Mouse (Mus musculus) CD8-positive naive resting alpha-beta T cell, adult 2 months (primary cell): ENCODE results near the gene Bcas3.

Source experiments
- DNase-seq, 2 experiments: peaks; one replicate each; pipeline ENCODE4 v3.0.0; 2022; ENCODE audit warnings: low read depth in 2 of 2, low spot score in 2 of 2

Bcas3 gene

DNA sequence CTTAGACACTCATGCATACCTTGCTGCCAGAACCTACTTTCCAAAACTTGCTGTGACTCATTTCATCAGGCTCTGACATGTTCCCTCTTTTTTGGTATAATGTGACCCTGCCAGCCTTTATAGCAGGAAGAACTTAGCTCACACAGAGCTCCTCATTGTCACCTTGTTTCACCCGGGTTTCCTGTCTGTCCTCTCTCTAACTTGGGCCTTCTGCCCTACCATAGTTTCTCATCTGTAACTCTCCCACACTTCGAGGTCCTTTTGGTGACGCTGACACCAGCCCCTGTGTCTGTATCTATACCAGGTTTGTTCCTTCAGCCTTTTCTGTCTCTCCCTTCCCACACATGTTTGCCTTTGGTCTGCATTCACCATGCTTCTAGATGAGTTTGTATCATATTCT, 295.9 kb downstream of the Bcas3 start:
- DNase-seq: no peak

DNA sequence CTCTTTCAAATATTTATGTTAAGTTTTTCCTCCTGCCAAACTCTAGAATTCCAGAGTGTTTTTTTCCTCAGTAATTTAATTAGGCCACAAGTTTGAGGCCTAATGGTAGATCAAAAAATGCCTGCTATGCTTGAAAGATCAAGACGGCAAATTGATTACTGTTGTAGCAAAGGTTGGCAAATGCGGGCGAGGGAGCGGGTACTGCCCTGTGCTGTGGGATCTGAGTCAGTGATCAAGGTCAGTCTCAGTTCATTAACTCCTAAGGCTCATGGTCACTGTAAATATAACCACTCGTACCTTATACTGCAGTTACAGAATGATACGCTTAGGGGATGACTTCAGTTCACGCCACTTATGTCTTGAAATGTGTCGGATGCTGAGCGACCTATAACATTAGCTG, 296.4 kb downstream of the Bcas3 start:
- no peak for DNase-seq

DNA sequence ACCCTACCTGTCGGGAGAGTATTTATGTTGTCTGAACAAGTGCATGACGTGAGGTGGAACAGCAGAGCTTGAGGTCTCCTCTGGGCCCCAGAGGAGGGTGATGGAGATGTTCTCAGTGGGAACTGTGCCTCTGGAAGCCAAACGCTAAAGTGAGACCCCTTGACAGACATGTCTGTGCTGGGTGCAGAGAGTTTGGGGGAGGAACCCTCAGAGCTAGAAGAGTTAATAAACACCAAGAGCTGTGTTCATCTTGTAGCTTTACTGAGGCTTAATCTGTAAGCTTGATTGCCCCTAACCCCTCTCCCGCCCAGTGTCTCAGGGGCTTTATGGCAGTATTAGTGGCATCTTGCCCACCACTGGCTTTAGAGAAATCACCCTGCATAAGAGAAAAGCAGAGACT, 304.5 kb downstream of the Bcas3 start:
- DNase-seq: no peak

DNA sequence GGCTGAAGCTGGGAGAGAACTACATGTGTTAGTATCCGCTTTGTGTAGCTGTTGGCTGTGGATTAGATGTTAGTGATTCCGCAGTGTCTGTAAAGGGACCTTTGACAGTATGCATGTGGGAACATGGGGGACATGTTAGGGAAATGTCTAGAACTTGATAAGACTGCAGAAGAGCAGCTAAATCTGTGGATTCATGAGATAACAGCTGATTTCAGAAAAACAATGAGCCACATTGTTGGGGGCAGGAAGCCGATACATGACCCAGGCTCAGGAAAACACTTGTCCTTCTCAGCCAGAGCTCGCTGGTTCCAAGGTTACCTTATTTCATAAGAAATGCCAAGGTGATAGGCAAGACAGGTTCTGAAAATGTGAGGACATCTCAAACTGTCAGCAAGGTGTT, 307.3 kb downstream of the Bcas3 start:
- no peak for DNase-seq

DNA sequence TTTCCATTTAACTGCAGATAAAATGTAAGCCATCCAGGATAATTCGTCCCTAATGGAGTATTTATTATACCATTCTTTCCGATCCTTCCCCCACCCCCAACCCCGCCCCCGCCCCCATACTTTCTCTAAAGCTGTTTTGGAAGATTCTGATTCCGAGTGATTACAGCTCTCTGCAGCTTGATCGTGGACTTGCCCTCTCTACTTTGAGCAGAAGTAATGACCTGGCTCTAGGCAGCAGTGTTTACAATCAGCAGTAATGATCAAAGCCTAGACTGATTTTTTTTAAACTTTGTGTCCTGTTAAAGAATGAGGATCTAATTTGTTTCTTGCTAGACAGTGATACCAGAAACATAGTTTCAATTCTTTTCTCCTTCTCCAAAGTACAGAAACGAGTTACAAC, 314.2 kb downstream of the Bcas3 start:
- DNase-seq: no peak

DNA sequence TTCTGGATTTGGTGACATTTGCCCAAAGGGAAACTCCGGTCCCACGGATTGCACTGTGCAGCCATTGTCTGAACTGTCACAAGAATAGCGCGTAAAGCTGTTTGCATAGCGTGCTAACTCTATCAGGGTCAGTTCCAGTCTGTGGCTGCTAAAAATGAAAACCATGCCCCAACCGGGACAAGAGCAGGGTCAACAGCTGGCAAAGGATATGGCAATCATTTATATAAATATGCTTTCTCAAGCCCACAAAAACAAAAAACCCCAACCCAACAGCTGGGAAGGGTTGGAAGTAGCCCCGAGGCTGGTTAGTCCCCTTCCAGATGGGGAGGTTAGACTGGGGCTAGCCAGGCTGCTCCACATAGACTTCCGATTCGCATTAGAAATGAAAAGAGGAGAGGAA, 314.8 kb downstream of the Bcas3 start:
- DNase-seq: no peak

DNA sequence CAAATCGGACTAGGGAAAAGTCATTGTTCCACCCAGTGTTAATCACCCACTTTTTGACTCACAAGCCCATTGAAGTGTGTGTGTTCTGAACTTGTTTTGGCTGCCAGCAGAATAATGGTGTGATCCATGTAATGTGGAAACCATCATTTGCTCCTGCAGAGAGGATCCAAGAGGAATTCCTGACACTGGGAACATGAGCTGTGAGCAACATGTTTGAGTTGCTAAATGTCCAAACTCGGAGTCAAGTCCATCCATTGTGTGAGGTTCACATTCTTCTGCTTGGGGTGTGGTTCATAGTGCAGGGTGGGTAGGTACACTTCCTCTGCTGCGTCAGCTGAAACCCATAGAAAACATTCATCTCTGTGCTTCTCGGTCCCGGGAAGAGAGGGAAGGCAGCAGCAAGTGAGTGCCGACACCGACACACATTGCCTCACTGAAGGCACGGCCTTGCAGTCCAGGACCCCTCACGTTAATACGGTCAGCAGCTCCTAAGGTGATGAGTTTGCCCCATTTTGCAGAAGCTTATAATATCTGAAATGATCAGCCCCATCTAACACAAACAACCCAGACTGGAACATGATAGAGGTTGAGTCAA, 320.0 kb downstream of the Bcas3 start:
- DNase-seq: no peak

DNA sequence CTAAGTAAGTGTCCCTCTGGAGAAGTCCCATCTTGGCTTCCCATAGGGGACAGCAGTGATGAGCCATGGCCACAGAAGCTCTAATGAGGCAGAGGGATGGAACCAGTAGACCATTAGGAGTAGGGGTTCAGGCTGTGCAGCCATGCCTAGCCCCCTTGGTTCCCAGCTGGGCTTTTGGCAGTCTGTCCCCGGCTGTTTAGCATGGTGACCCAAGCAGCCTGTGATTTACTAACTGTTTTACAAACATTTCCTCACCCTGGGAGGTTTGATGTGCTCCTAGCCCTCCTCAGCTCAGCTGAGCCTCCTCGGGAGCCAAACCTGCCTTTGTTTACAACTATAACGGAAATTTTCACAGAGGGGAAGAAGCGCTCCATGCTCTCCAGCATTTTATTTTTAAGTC, 322.3 kb downstream of the Bcas3 start:
- no peak for DNase-seq

DNA sequence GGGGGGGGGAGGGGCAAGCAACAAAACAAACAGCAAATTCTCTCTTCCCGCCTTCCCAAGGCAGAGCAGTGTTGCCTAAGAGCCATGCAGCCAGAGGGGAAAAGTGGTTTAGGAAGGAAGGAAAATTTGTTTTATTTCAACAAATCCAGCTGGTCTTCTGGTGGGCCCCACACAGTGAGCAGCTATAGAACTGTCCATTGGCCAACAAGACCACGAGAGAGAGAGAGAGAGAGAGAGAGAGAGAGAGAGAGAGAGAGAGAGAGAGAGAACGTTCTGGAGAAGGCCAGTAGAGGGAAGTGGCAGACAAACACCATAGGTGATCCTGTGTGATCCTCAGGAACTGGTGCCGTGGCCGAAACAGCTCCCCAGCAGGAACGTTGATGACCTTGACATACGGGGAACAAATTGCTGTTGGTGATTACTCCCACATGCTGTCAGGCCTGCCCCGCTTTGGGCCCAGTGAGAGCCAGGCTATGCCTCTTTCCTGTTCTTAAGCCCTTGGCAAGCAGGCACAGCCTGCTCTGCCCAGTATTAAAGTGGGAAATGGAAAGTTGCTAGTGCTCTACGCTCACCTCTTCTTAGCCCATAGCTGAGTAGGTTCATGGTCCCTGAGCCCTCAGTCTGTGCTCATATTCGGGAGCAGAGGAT, 323.5 kb downstream of the Bcas3 start:
- DNase-seq: no peak

DNA sequence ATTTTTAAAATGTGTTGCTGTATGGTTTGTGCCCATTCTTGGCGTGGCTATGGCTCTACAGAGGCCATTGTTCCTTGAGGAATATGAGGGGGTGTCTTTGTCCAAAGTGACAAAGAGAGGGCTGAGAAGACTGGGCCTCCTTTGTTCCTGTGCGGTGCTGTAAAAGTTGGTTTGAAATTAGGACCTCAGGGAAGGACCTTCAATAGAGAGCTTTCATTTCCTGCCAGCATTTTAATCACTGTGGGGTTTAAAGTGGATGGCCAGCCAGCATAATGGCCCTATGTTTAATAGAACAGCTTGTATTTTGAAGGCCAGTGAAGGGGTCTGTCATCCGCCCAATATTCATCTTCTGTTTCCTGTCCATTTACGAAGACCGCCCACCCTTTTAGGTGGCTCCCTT, 325.7 kb downstream of the Bcas3 start:
- DNase-seq: no peak

DNA sequence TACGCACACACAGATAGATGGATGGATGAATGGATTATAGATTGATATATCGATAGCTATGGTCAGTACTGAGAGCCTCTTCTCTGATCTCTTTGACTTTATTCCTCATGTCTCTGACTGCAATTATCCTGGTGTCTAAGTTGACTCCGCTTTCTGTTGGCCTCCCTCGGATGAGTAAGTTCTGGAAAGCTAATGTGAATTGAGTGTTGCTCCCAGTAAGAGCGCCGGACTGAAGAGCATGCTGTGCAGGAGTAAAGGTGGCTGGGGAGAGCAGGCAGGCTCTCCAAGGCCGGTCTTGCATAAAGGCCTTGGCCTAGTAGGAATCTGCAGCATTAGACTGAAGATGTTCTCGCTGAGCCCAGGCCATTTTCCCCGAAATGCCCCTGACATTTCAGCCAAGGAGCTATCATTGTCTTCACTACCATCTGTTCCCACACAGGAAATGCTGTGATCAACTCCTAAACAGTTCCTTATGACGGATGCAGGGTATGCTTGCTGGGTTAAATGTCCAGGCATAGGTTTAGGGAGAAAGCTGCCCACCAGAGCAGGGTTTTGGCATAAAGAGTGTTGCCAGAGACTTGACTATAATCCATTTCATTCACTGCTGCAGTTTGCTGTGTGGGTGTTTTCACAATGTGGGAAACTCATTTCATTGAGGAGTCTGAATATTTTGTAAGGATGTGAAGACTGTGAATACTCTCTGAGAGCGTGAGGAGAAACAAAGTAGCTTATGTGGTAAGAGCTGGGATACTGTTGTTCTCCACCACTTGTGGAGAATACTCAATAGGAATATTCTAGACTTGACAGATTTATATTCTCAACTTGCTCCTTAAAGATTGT, 328.8 kb downstream of the Bcas3 start:
- no peak for DNase-seq

DNA sequence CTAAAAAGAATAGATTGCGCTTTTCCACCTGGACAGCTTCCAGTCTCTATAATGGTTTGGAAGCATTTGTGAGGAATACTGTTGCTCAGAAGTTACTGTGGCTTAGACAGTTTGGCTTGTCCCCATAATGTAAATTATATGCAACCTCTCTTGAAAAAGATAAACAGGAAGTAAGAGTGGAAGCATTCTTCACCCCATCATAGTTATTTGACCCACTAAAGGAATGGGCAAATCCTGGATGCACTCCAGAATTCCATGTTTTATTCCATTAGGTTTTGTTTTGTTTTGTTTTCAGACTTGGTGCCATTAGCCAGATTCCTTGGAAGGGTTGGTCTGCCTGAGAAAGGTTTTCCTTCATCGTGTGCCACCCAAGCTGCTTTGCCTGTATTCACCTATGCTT, 332.0 kb downstream of the Bcas3 start:
- DNase-seq: no peak

DNA sequence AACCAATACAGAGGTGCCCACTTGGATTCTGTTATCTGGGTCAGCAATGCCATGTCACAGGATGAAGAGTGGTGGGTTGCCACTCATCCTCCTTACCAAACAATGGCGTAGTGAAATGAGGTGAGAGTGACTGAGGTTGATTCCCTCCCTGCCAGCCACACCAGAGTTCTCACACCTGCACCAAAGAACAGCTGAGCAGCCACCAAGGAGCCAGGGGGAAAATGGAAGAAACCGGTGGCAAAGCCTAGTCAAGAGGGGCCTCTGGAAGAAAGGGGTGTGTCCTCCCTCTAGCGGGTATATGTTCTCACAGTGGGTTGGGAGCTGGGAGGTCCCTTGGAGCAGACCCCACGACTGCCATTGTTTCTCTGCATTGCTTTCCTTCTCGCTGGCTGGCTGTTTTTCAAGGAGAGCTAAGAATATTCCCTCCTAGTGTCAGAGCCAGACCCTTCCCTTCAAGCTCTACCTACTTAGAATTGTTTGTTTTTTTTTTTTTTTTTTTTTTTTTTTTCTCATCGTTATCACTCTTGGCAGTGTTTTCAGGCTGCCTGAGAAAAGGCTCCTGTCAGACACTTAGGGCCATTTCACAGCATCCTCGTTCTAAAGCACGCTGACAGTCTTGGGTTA, 335.0 kb downstream of the Bcas3 start:
- DNase-seq: no peak

DNA sequence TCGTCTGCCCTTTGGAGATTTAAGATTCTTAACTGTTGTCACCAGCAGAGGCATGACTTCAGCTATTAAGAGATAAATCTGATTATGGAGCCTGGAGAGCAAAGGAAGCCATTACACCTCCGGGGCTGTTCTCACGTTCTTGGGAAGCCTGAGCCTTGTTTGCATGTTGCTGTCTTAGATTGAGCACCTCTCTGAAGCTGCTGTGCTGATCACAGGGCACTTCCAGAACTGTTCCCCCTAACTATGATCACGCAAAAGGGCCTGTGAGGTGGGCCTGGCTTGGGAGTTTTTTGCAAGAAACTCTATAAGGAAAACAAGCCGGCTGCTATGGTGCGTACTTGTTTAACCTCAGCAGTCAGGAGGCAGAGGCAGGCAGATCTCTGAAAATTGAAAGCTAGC, 335.5 kb downstream of the Bcas3 start:
- DNase-seq: no peak

DNA sequence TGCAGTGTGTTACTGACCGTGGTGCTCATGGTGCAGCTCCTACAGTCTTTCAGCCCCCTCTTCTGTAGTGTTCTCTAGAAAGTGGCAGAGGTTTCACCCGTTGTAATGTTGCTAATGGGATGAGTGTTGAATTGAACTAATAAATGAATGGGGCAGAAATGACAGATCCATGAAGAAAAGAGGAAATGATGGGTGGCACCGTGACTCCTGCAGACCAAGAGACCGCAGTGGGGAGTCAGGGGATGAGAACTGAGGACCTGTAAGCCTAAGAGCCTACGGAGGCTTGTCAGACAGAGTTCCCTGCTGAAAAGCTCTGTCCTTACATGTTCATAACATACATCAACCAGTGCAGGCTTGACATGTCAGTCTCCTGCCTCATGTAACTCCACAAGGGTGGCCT, 336.3 kb downstream of the Bcas3 start:
- no peak for DNase-seq

DNA sequence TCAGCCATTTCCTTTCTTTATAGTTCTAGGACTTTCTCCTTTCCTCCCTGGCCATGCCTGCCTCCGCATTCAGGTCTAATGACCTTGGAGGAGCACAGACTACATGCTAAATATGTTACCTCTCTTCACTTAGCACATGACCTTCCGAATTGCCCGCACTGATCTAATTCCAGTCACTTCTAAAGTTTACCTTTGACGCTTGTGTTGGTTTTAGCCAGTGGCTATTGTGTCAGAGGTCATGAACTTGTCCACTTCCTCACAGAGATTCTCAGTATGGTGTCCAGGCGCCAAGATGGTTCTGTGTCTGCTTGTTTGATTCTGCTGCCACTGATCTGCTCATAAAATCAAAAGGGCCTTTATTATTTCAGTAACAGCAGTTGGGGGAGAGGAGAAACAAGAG, 338.3 kb downstream of the Bcas3 start:
- no peak for DNase-seq

DNA sequence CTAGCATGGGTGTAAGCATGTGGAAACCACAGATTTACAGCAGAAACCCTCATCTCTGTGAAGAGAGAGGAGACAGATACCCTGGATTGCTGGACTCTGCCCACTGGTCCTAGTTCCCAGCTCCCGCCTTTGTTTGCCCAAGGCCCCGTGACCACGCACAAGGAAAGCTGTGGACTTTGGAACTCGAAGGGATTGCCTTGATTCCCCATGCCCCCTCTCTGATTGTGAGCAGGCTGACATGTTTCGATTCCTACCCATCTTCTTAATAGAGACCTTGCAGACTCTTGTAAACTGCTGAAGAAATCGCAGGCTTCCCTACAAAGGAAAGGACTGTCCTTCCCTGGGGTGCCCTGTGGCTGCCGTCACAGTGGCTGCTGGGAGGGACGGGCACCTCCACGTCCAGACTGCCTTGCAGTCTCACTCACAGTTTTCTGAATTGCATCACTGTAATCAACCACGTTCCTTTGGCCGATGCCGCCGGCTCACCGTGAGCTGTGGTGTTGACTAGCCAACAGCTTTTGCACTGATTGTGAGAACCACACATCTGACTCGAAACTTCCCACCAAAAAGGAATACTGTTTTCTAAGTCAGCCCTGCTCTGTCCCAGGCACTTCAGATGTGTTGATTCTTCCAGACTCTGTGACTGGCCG, 342.8 kb downstream of the Bcas3 start:
- no peak for DNase-seq

DNA sequence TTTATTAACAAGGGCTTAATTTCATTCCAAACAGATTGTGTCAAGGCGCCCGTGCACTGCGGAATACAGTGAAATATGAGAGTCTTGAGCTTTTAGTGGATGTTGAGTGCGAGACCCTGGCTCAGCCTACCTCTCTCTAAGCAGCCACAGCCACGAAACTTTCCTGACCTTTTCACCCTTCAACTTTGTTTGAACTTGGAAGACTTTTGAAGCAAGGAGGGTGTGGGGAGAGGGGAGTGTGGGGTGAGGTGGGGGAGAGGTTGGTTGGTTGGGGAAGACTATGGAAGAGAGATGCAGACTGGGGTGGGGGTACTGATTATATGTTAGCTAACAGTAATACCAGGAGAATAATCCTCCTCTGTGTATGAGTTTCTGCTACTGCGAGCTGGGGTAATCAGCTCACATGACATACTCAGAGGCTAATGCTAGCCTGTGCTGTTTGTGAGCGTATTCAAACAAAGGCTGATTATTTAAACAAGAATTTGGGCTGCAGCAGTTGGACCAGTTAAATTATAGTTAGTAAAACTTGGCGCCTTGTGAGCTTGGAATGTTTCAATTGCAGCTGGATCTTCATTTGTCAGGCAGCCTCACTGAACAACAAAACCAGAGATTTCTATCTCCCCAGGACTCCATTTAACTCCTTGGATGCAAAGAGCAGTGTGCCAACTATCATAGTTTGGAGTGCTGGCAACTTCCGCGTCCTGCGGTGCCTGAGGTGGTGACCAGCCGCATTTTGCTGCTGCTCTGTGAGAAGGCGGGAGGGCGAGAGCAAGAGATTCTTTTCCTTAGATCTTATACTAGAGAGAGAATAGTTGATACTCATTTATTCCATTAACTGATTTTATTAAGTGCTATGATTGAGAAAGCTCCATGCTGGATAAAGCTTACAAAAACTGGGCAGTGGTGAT, 343.8 kb downstream of the Bcas3 start:
- no peak for DNase-seq

DNA sequence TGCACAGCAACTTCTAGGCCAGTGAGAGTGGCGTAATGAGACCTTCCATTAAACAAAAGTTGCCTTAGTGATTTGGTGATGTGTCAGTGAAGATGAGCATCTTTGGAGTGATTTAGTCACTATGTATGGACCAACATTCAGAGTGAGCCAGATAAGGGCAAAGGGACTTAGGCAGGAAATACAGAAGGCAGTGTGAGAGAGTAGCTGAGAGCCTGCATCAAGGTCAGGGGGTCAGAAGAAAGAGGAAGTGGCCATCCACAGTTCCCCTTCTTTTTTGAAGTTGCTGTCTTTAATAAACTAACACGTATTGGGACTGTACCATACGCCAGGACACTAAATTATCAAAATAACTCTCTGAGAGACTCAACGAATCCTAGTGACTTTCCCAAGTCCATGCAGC, 344.5 kb downstream of the Bcas3 start:
- no peak for DNase-seq

DNA sequence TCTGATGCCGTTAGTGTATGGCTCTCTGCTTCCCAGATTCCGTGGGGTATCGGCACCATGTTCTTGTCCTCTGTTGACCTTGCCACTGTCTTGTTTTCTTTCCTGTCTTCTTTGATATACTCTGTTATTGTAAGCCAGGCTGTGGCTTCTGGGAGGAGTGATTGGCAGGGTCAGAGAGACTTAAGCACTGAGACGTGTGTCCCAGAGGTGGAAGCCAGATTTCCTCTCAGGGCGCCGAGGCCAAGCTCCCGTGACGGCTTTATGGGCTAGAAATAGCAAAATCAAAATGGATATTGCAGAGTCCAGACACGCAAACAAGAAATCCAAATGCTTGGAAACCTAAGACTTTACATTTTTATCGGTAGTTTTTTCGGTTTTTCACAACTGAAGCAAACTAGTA, 345.3 kb downstream of the Bcas3 start:
- no peak for DNase-seq
